Mouse (Mus musculus): ENCODE results near the gene Dazl. TPM values are rescaled to one million over a fixed set of nuclear protein-coding genes. Genes with fewer than 3 reads are reported as not detected.

The Dazl gene
- polyA plus RNA-seq, 1 experiment = 53.1 TPM

- Histone ChIP-seq H3K4me3 (ENCODE audit: control insufficient read depth, low read depth, low read length) (peak overlapping the region; percentile 75), H3K27me3 (ENCODE audit: control insufficient read depth, insufficient read depth, low read length) (no peaks in the 10 kb centered on the region), H3K4me1 (ENCODE audit: control insufficient read depth, insufficient read depth, low read length) (peaks cover 21% of the 10 kb centered on the region), H3K36me3 (ENCODE audit: control insufficient read depth, insufficient read depth, low read length) (peaks cover 1% of the 10 kb centered on the region; the same call in 1 of the 2 replicates), H3K27ac (ENCODE audit: control insufficient read depth, insufficient read depth, low read depth, low read length) (peak overlapping the region; percentile 98; the same call in 1 of the 2 replicates)
- TF ChIP-seq POLR2A (IDR thresholded peaks at IDR 0.05; ENCODE audit: control insufficient read depth, low read depth, low read length) (no peak), CTCF (IDR thresholded peaks at IDR 0.05; ENCODE audit: control insufficient read depth, insufficient read depth, insufficient replicate concordance, low read depth, low read length) (peak; percentile 94; the same call in 1 of the 2 replicates)
Measured at GRCm38 (mm10) chr17:50237436-50237709, 56.1 kb downstream of the Dazl start.

GRCm38 (mm10) chr17:50236702-50237435, 56.6 kb downstream of the Dazl start:
- no peak overlapping the region; the same call in 1 of the 2 replicates for H3K27ac ChIP-seq (ENCODE audit: control insufficient read depth, insufficient read depth, low read depth, low read length)

DNA sequence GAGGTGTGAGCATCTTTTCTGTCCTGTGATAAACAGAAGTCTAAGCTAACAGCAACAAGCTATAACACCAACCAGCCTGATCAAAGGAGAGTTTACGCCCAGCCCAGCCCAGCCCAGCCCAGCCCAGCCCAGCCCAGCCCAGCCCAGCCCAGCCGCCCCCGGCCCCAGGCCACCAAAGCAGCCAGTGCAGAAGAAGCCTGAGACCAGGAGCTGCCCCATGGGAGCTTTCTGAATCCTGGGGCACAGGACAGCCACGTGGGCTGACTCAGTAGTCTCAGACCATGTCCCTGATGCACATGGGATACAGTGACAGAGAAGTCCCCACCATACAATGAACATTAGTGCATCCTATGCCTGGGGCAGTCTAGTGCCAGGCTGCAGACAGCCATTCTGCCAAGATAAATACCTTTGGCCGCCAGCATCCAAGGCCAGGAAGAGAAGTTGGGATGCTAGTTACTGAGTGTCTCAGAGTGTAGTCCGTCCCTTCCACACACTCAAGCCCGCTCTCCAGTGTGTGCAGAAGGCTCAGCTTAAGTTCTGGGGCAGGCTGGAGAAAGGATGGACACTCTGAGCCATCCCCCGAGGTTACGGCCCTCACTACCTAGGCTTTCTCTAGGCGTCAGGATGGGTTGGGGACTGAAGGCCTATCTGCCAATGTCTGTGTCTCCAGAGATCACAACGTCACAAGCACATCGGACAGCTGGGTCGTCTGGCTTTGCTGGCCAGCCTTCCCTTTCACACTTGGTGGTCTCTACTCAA, 57.3 kb downstream of the Dazl start:
- Histone ChIP-seq H3K36me3 (ENCODE audit: control insufficient read depth, insufficient read depth, low read length) (peaks cover 1% of the 10 kb centered on the region; the same call in 1 of the 2 replicates), H3K27ac (ENCODE audit: control insufficient read depth, insufficient read depth, low read depth, low read length) (no peak overlapping the region), H3K4me3 (ENCODE audit: control insufficient read depth, low read depth, low read length) (peak overlapping the region; percentile 45), H3K4me1 (ENCODE audit: control insufficient read depth, insufficient read depth, low read length) (peaks cover 21% of the 10 kb centered on the region), H3K27me3 (ENCODE audit: control insufficient read depth, insufficient read depth, low read length) (no peaks in the 10 kb centered on the region)
- TF ChIP-seq POLR2A (IDR thresholded peaks at IDR 0.05; ENCODE audit: control insufficient read depth, low read depth, low read length) (no peak), CTCF (IDR thresholded peaks at IDR 0.05; ENCODE audit: control insufficient read depth, insufficient read depth, insufficient replicate concordance, low read depth, low read length) (no peak)

More at GRCm38 (mm10) chr17:50236702-50237435, 56.6 kb downstream of the Dazl start:
- TF ChIP-seq CTCF (IDR thresholded peaks at IDR 0.05; ENCODE audit: control insufficient read depth, insufficient read depth, insufficient replicate concordance, low read depth, low read length) (no peak), POLR2A (IDR thresholded peaks at IDR 0.05; ENCODE audit: control insufficient read depth, low read depth, low read length) (no peak)
- no peaks in the 10 kb centered on the region for H3K27me3 ChIP-seq (ENCODE audit: control insufficient read depth, insufficient read depth, low read length)
- H3K4me1 ChIP-seq (ENCODE audit: control insufficient read depth, insufficient read depth, low read length) = peaks cover 21% of the 10 kb centered on the region
- H3K36me3 ChIP-seq (ENCODE audit: control insufficient read depth, insufficient read depth, low read length) = peaks cover 1% of the 10 kb centered on the region; the same call in 1 of the 2 replicates
- peak overlapping the region; percentile 75 for H3K4me3 ChIP-seq (ENCODE audit: control insufficient read depth, low read depth, low read length)

DNA sequence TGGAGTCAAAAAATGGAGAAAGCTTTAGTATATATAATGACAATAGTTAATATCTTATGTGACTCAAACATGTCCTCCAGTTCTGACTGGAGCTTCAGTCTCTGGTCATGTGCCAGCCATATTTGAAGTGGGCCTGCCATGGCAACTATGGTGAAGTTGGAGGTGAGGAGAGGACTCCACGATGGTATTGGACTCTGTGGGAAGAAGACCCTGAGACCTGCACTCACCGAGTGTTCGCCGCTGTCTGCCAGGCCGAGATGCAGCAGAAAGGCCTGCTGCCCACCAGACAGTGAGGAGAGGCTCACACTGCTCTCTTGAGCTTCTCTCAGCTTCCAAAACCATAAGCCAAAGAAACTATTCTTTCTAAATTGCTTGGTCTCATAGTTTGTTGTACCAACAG, 59.5 kb downstream of the Dazl start:
- Histone ChIP-seq H3K27me3 (ENCODE audit: control insufficient read depth, insufficient read depth, low read length) (no peaks in the 10 kb centered on the region), H3K4me3 (ENCODE audit: control insufficient read depth, low read depth, low read length) (no peak overlapping the region), H3K4me1 (ENCODE audit: control insufficient read depth, insufficient read depth, low read length) (peaks cover 16% of the 10 kb centered on the region), H3K27ac (ENCODE audit: control insufficient read depth, insufficient read depth, low read depth, low read length) (no peak overlapping the region), H3K36me3 (ENCODE audit: control insufficient read depth, insufficient read depth, low read length) (no peaks in the 10 kb centered on the region)
- TF ChIP-seq CTCF (IDR thresholded peaks at IDR 0.05; ENCODE audit: control insufficient read depth, insufficient read depth, insufficient replicate concordance, low read depth, low read length) (no peak), POLR2A (IDR thresholded peaks at IDR 0.05; ENCODE audit: control insufficient read depth, low read depth, low read length) (no peak)

GRCm38 (mm10) chr17:50232821-50233220, 60.6 kb downstream of the Dazl start:
- Histone ChIP-seq H3K27me3 (ENCODE audit: control insufficient read depth, insufficient read depth, low read length) (no peaks in the 10 kb centered on the region), H3K27ac (ENCODE audit: control insufficient read depth, insufficient read depth, low read depth, low read length) (no peak overlapping the region), H3K36me3 (ENCODE audit: control insufficient read depth, insufficient read depth, low read length) (no peaks in the 10 kb centered on the region), H3K4me1 (ENCODE audit: control insufficient read depth, insufficient read depth, low read length) (peaks cover 10% of the 10 kb centered on the region), H3K4me3 (ENCODE audit: control insufficient read depth, low read depth, low read length) (no peak overlapping the region)
- no peak for TF ChIP-seq CTCF (IDR thresholded peaks at IDR 0.05; ENCODE audit: control insufficient read depth, insufficient read depth, insufficient replicate concordance, low read depth, low read length)
- TF ChIP-seq POLR2A (IDR thresholded peaks at IDR 0.05; ENCODE audit: control insufficient read depth, low read depth, low read length) = no peak

DNA sequence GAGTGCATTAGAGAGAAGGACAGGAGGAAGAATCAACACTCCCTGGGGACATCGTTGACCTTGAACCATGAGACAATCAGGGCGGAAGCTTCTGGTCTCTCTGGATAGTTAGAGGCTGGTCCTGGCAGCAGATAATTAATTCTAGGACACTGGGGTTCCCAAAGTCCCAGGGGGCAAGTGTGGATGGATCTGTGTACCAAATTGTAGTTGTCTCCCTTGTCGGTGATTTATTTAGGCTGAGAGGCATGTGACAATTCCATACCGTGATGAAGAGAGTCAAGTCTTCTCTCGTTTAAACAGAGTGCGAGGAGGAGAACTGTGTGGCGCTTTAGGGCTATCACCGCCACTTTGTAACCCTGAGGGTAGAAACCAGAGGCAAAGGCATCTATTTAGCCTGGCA, 62.2 kb downstream of the Dazl start:
- Histone ChIP-seq H3K27me3 (ENCODE audit: control insufficient read depth, insufficient read depth, low read length) (no peaks in the 10 kb centered on the region), H3K36me3 (ENCODE audit: control insufficient read depth, insufficient read depth, low read length) (no peaks in the 10 kb centered on the region), H3K4me3 (ENCODE audit: control insufficient read depth, low read depth, low read length) (no peak overlapping the region), H3K4me1 (ENCODE audit: control insufficient read depth, insufficient read depth, low read length) (peaks cover 1% of the 10 kb centered on the region; the same call in 1 of the 2 replicates), H3K27ac (ENCODE audit: control insufficient read depth, insufficient read depth, low read depth, low read length) (no peak overlapping the region)
- TF ChIP-seq CTCF (IDR thresholded peaks at IDR 0.05; ENCODE audit: control insufficient read depth, insufficient read depth, insufficient replicate concordance, low read depth, low read length) (no peak), POLR2A (IDR thresholded peaks at IDR 0.05; ENCODE audit: control insufficient read depth, low read depth, low read length) (no peak)

DNA sequence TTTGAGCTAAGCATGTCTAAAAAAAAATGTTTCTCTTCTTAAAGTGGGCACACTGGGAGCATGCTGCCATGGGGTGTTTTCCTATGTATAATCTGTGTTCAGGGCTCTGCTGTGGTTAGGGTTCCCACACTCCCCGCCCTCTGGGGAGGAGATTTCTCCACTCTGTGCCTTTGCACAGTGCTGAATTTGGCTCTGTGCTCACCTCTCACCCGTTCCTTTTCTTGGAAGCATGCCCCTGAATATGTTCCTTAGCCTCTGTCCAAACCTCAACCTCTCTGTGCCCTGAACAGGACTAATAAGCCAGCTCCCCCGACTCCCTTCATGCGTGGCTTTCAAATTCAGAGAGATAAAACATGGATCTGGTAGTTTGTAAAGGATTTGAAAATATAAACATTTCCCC, 63.9 kb downstream of the Dazl start:
- Histone ChIP-seq H3K36me3 (ENCODE audit: control insufficient read depth, insufficient read depth, low read length) (no peaks in the 10 kb centered on the region), H3K27ac (ENCODE audit: control insufficient read depth, insufficient read depth, low read depth, low read length) (no peak overlapping the region), H3K27me3 (ENCODE audit: control insufficient read depth, insufficient read depth, low read length) (no peaks in the 10 kb centered on the region), H3K4me3 (ENCODE audit: control insufficient read depth, low read depth, low read length) (no peak overlapping the region), H3K4me1 (ENCODE audit: control insufficient read depth, insufficient read depth, low read length) (no peaks in the 10 kb centered on the region)
- TF ChIP-seq CTCF (IDR thresholded peaks at IDR 0.05; ENCODE audit: control insufficient read depth, insufficient read depth, insufficient replicate concordance, low read depth, low read length) = no peak

Other genes with a start within 250 kb of the Dazl start
- 2.8 and 3.3 TPM in 2 replicates for gene Rftn1, start 103.0 kb downstream of the Dazl start, polyA plus RNA-seq (2012; rRNA removed)
- 0.73 and 0.95 TPM in 2 replicates for gene Plcl2, start 215.8 kb upstream of the Dazl start, polyA plus RNA-seq (2012; rRNA removed)